Mouse (Mus musculus): ENCODE data around the gene Slc25a28. TPM values are rescaled to one million over a fixed set of nuclear protein-coding genes. Genes with fewer than 3 reads are reported as not detected.

The Slc25a28 gene
- polyA plus RNA-seq, 1 experiment from 2014 or later: 19.5 TPM

DNA sequence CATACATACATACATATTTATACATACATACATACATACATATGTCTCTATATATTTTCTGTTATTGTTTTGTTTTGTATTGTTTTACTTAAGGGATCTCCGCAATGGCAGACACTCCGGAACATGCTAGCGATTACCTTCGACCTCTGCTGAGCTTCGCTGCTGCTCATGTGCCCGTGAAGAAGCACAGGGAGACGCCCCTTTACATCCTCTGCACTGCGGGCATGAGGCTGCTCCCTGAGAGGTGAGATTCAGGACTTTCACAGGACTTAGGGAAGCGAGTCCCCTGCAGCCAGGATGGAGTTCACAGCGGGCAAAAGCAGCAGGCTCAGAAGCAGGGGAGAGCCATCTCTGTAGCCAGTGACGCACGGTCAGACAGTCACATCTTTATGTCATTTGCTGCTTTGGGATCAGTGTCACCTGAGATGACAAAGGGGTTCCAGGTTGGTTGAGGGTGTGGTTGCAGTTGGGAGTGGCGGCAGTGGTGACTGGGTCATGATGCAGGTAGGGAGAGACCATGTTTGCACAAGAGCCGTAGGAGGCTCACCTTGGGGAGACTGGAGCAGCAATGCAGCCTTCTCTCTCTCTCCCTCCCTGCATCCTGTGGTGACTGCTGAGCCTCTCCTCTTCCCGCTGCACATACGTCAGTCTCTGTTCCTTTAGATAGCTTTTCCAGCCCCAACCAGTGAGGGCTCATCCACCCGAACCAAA is 30.3 kb upstream of the Slc25a28 start:
- Histone ChIP-seq H3K36me3 (ENCODE audit: control insufficient read depth, insufficient read depth, low read length) (peaks cover 14% of the 10 kb centered on the region; the same call in 1 of the 2 replicates), H3K27ac (ENCODE audit: low read length) (0 out of 2 replicates have a peak overlapping the region, but pooled peaks have one; percentile 12), H3K27me3 (replicated peaks; ENCODE audit: control insufficient read depth, insufficient read depth, low read length) (no peaks in the 10 kb centered on the region), H3K4me1 (ENCODE audit: control insufficient read depth, insufficient read depth, low read length) (peaks cover 7% of the 10 kb centered on the region; the same call in 1 of the 2 replicates), H3K4me2 (ENCODE audit: low read depth, low read length) (no peak overlapping the region), H3K9me3 (ENCODE audit: control insufficient read depth, low read length) (no peaks in the 10 kb centered on the region), H3K9ac (ENCODE audit: low read depth, low read length) (no peak overlapping the region), H3K4me3 (ENCODE audit: low read length) (no peak overlapping the region)
- 75% methylated on average over 17 of the region's 17 CpGs for WGBS
- ATAC-seq: peak; percentile 69

DNA sequence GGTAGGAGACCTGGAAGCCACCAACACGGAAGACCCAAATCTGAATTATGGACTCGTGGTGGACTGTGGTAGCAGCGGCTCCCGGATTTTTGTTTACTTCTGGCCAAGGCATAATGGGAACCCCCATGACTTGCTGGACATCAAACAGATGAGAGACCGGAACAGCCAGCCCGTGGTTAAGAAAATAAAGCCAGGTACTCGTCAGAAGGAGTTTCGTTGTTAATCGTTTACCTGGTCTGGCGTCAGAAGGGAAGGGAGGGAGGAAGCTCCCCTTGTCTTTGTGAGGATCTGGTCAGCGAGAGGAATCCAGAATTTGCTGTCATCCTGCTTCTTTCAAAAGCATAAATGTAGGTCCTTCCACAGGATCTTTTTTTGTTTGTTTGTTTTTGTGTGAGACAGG is 29.5 kb upstream of the Slc25a28 start:
- no peak for ATAC-seq
- H3K9ac ChIP-seq (ENCODE audit: low read depth, low read length): no peak overlapping the region
- H3K9me3 ChIP-seq (ENCODE audit: control insufficient read depth, low read length): no peaks in the 10 kb centered on the region
- H3K4me1 ChIP-seq (ENCODE audit: control insufficient read depth, insufficient read depth, low read length): peaks cover 8% of the 10 kb centered on the region; the same call in 1 of the 2 replicates
- H3K4me2 ChIP-seq (ENCODE audit: low read depth, low read length): no peak overlapping the region
- peaks cover 14% of the 10 kb centered on the region; the same call in 1 of the 2 replicates for H3K36me3 ChIP-seq (ENCODE audit: control insufficient read depth, insufficient read depth, low read length)
- H3K4me3 ChIP-seq (ENCODE audit: low read length): no peak overlapping the region
- no peaks in the 10 kb centered on the region for H3K27me3 ChIP-seq (replicated peaks; ENCODE audit: control insufficient read depth, insufficient read depth, low read length)
- H3K27ac ChIP-seq (ENCODE audit: low read length): no peak overlapping the region
- 64% methylated on average over 11 of the region's 11 CpGs for WGBS

DNA sequence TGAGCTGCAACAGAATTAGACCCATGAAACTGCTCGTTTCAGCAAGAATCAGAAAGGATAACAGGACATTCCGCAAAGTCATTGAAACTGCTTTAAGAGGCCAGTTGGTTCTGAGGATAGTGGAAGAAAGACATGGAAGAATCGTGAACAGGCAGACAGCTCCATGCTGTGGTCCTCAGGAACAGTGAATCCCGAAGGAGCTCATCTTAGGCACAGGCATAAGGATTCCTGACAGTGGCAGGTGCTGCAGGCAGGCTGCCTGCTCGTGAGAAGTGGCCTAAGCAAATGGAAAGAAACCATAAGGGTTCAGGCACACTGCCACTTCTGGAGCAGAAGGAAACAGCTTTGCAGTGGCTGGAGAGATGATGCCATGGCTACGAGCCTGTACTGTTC is 25.1 kb upstream of the Slc25a28 start:
- Histone ChIP-seq H3K27ac (ENCODE audit: low read length) (no peak overlapping the region), H3K4me2 (ENCODE audit: low read depth, low read length) (no peak overlapping the region), H3K27me3 (replicated peaks; ENCODE audit: control insufficient read depth, insufficient read depth, low read length) (no peaks in the 10 kb centered on the region), H3K36me3 (ENCODE audit: control insufficient read depth, insufficient read depth, low read length) (0 out of 2 replicates have a peak, but pooled peaks cover 6% of the 10 kb centered on the region), H3K9ac (ENCODE audit: low read depth, low read length) (no peak overlapping the region), H3K4me1 (ENCODE audit: control insufficient read depth, insufficient read depth, low read length) (peaks cover 18% of the 10 kb centered on the region), H3K9me3 (ENCODE audit: control insufficient read depth, low read length) (no peaks in the 10 kb centered on the region), H3K4me3 (ENCODE audit: low read length) (no peak overlapping the region)
- 85% methylated on average over 6 of the region's 6 CpGs for WGBS
- ATAC-seq: no peak

- no peak overlapping the region for H3K4me3 ChIP-seq (ENCODE audit: low read length)
- no peaks in the 10 kb centered on the region for H3K27me3 ChIP-seq (replicated peaks; ENCODE audit: control insufficient read depth, insufficient read depth, low read length)
- ATAC-seq: no peak
- no peak overlapping the region for H3K9ac ChIP-seq (ENCODE audit: low read depth, low read length)
- H3K4me2 ChIP-seq (ENCODE audit: low read depth, low read length): no peak overlapping the region
- 54% methylated on average over 11 of the region's 11 CpGs for WGBS
- H3K36me3 ChIP-seq (ENCODE audit: control insufficient read depth, insufficient read depth, low read length): 0 out of 2 replicates have a peak, but pooled peaks cover 6% of the 10 kb centered on the region
- peak overlapping the region; percentile 42; the same call in 1 of the 2 replicates for H3K27ac ChIP-seq (ENCODE audit: low read length)
- peaks cover 18% of the 10 kb centered on the region for H3K4me1 ChIP-seq (ENCODE audit: control insufficient read depth, insufficient read depth, low read length)
- no peaks in the 10 kb centered on the region for H3K9me3 ChIP-seq (ENCODE audit: control insufficient read depth, low read length)
Measured at GRCm38 (mm10) chr19:43699021-43699762, 24.5 kb upstream of the Slc25a28 start.

DNA sequence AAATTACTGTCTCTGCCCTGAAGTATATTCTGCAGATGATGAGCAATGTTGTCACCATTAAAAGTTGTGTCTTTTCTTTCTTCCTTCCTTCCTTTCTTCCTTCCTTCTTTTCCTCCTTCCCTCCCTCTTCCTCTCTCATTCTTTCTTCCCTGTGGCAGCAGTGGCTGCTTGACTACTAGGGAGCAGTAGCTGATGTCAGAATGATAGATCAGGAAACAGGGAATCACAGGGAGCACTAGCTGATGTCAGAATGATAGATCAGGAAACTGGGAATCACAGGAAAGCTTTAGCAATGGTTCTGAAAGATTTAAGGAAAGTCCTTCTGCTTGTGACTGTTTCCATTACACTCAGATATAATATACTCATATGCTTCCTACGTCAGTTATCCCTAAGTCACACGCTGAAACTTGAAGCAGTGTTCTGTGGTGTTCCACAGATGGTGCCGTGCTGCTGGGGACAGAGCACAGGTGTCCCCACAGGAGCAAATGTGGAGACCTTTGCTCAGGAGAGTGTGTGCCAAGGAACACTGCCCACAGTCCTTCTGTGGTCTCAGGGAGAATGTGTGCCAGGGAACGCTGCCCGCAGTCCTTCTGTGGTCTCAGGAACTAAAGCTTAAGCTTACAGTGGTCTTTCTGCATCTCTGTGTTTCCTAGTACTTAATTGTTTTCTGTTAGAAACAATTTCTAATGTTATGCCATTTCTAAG is 23.1 kb upstream of the Slc25a28 start:
- Histone ChIP-seq H3K9ac (ENCODE audit: low read depth, low read length) (0 out of 2 replicates have a peak overlapping the region, but pooled peaks have one; percentile 14), H3K27me3 (replicated peaks; ENCODE audit: control insufficient read depth, insufficient read depth, low read length) (no peaks in the 10 kb centered on the region), H3K4me3 (ENCODE audit: low read length) (no peak overlapping the region), H3K4me1 (ENCODE audit: control insufficient read depth, insufficient read depth, low read length) (peaks cover 18% of the 10 kb centered on the region), H3K9me3 (ENCODE audit: control insufficient read depth, low read length) (no peaks in the 10 kb centered on the region), H3K36me3 (ENCODE audit: control insufficient read depth, insufficient read depth, low read length) (0 out of 2 replicates have a peak, but pooled peaks cover 6% of the 10 kb centered on the region), H3K27ac (ENCODE audit: low read length) (peak overlapping the region; percentile 79), H3K4me2 (ENCODE audit: low read depth, low read length) (no peak overlapping the region)
- ATAC-seq: no peak
- 89% methylated on average over 5 of the region's 5 CpGs for WGBS

GRCm38 (mm10) chr19:43695514-43695964 is 20.9 kb upstream of the Slc25a28 start:
- H3K9me3 ChIP-seq (ENCODE audit: control insufficient read depth, low read length): no peaks in the 10 kb centered on the region
- no peak overlapping the region for H3K4me3 ChIP-seq (ENCODE audit: low read length)
- peak; percentile 90 for ATAC-seq
- H3K4me2 ChIP-seq (ENCODE audit: low read depth, low read length): peak overlapping the region; percentile 16; the same call in 1 of the 2 replicates
- H3K27ac ChIP-seq (ENCODE audit: low read length): peak overlapping the region; percentile 92
- no peaks in the 10 kb centered on the region for H3K27me3 ChIP-seq (replicated peaks; ENCODE audit: control insufficient read depth, insufficient read depth, low read length)
- 36% methylated on average over 10 of the region's 10 CpGs for WGBS
- 0 out of 2 replicates have a peak, but pooled peaks cover 6% of the 10 kb centered on the region for H3K36me3 ChIP-seq (ENCODE audit: control insufficient read depth, insufficient read depth, low read length)
- H3K4me1 ChIP-seq (ENCODE audit: control insufficient read depth, insufficient read depth, low read length): peaks cover 21% of the 10 kb centered on the region
- H3K9ac ChIP-seq (ENCODE audit: low read depth, low read length): peak overlapping the region; percentile 44; the same call in 1 of the 2 replicates

DNA sequence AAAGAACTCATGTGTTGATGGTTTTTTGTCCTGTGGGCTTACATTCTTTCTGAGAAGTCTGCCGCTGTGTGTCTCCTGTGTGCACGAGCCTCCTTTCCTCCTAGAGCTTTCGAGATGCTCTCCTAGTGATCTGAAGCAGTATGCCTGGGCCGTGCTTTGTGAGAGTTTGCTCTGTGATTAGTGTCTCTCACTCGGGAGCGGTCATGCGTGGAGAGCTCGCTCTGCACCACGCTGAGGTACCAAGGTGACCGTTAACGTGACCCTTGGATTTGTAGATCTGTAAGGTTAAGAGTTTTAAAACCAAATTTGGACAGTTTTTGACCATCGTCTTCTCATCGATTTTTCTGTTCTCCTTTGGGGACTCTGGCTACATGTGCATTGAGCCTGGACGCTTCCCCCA is 18.1 kb upstream of the Slc25a28 start:
- peaks cover 16% of the 10 kb centered on the region for H3K4me1 ChIP-seq (ENCODE audit: control insufficient read depth, insufficient read depth, low read length)
- H3K4me3 ChIP-seq (ENCODE audit: low read length): no peak overlapping the region
- 0 out of 2 replicates have a peak, but pooled peaks cover 3% of the 10 kb centered on the region for H3K36me3 ChIP-seq (ENCODE audit: control insufficient read depth, insufficient read depth, low read length)
- no peak overlapping the region for H3K27ac ChIP-seq (ENCODE audit: low read length)
- no peak overlapping the region for H3K4me2 ChIP-seq (ENCODE audit: low read depth, low read length)
- ATAC-seq: no peak
- H3K9me3 ChIP-seq (ENCODE audit: control insufficient read depth, low read length): no peaks in the 10 kb centered on the region
- WGBS: 90% methylated on average over 14 of the region's 14 CpGs
- H3K9ac ChIP-seq (ENCODE audit: low read depth, low read length): no peak overlapping the region; the same call in 1 of the 2 replicates
- no peaks in the 10 kb centered on the region for H3K27me3 ChIP-seq (replicated peaks; ENCODE audit: control insufficient read depth, insufficient read depth, low read length)

- Histone ChIP-seq H3K36me3 (ENCODE audit: control insufficient read depth, insufficient read depth, low read length) (0 out of 2 replicates have a peak, but pooled peaks cover 3% of the 10 kb centered on the region), H3K4me2 (ENCODE audit: low read depth, low read length) (peak within 1 kb of the TSS; percentile 67), H3K9me3 (ENCODE audit: control insufficient read depth, low read length) (no peaks in the 10 kb centered on the region), H3K4me3 (ENCODE audit: low read length) (peak within 1 kb of the TSS; percentile 96), H3K9ac (ENCODE audit: low read depth, low read length) (peak within 1 kb of the TSS; percentile 92), H3K4me1 (ENCODE audit: control insufficient read depth, insufficient read depth, low read length) (peaks cover 6% of the 10 kb centered on the region), H3K27ac (ENCODE audit: low read length) (peak within 1 kb of the TSS; percentile 75), H3K27me3 (replicated peaks; ENCODE audit: control insufficient read depth, insufficient read depth, low read length) (no peaks in the 10 kb centered on the region)
- WGBS: under 1% methylated on average over 60 of the region's 60 CpGs
- peak; percentile 99 for ATAC-seq
Measured at GRCm38 (mm10) chr19:43689419-43690246, 15.0 kb upstream of the Slc25a28 start, which contains the start of gene Entpd7. Gene Entpd7, plus strand, starts transcription at chr19:43689672.

All from intestine, embryonic 16.5 days (tissue).